Mouse (Mus musculus) small intestine, adult 2 months (tissue): ENCODE results near the gene Ece1. TPM values are rescaled to one million over a fixed set of nuclear protein-coding genes. Genes with fewer than 3 reads are reported as not detected.
A peak's percentile ranks its signal among the peaks of the same experiment; 100 is the strongest.
"Not testable (repeated sequence)": the region's sequence is repeated elsewhere in the genome, so short reads cannot be mapped to it uniquely, and the experiment has no call there.

Source experiments
- H3K27ac ChIP-seq: fragments of 200-500 bp; 2 replicates; pipeline ENCODE4 v1.5.1; 2012; ENCODE audit warnings: low read depth, low read length, control low read depth, inconsistent platforms; ENCODE audit not compliant: insufficient read depth
- H3K27me3 ChIP-seq: fragments of 200-500 bp; 2 replicates; pipeline ENCODE4 v1.6.1; 2012; ENCODE audit warnings: mild to moderate bottlenecking, moderate library complexity, low read length, inconsistent platforms; ENCODE audit not compliant: control insufficient read depth, insufficient read depth
- H3K36me3 ChIP-seq: fragments of 200-500 bp; 2 replicates; pipeline ENCODE4 v1.6.1; 2012; ENCODE audit warnings: mild to moderate bottlenecking, low read length, control low read depth, inconsistent platforms; ENCODE audit not compliant: control insufficient read depth, insufficient read depth
- H3K4me1 ChIP-seq: fragments of 200-500 bp; 2 replicates; pipeline ENCODE4 v1.6.1; 2012; ENCODE audit warnings: low read length, inconsistent platforms, mixed read lengths; ENCODE audit not compliant: control insufficient read depth, insufficient read depth, insufficient read length
- H3K4me3 ChIP-seq: fragments of 200-500 bp; 2 replicates; pipeline ENCODE4 v1.5.1; 2012; ENCODE audit warnings: low read depth, mild to moderate bottlenecking, control low read depth, inconsistent platforms, low read length, moderate library complexity
- CTCF ChIP-seq: fragments of 200-500 bp; IDR thresholded peaks from 2 replicates; pipeline ENCODE4 v1.5.1; 2012; ENCODE audit warnings: low read depth, mild to moderate bottlenecking, control low read depth, inconsistent platforms, low read length, moderate library complexity, mixed read lengths; ENCODE audit not compliant: insufficient replicate concordance, insufficient read length; ENCODE audit errors: extremely low read depth
- POLR2A ChIP-seq: fragments of 200-500 bp; IDR thresholded peaks from 2 replicates; pipeline ENCODE4 v1.6.1; 2012; ENCODE audit warnings: low read depth, mild to moderate bottlenecking, control low read depth, inconsistent platforms, low read length, moderate library complexity
- whole genome bisulfite sequencing: fragments of 180-500 bp; shearing (Covaris S2); methylation state at CpG from one replicate; pipeline ENCODE4 v1.1.7; 2018; 5-methylcytosine and 5-hydroxymethylcytosine counted together
- polyA plus RNA-seq: library from polyadenylated mRNA; depleted of rRNA; stranded (reverse); fragments of >200 nt; gene quantifications from 2 replicates; pipeline ENCODE4 v1.2.3, GENCODE M21; 2012

Ece1 gene
- polyA plus RNA-seq, 1 experiment, result 37.7 TPM

GRCm38 (mm10) chr4:137963881-137964584 lies 102.0 kb downstream of the Ece1 start:
- Histone ChIP-seq H3K36me3 (peaks cover 48% of the 10 kb centered on the region), H3K4me1 (no peaks in the 10 kb centered on the region), H3K27me3 (no peaks in the 10 kb centered on the region), H3K4me3 (no peak overlapping the region), H3K27ac (no peak overlapping the region)
- TF ChIP-seq CTCF, result peak; percentile 70; the same call in 1 of the 2 replicates
- no peak for TF ChIP-seq POLR2A
- 58% methylated on average over 7 of the region's 9 CpGs for WGBS

- TF ChIP-seq CTCF (no peak; the same call in 1 of the 2 replicates), POLR2A (no peak)
- H3K4me1 ChIP-seq, result no peaks in the 10 kb centered on the region
- no peak overlapping the region for H3K27ac ChIP-seq
- no peaks in the 10 kb centered on the region for H3K27me3 ChIP-seq
- no peak overlapping the region for H3K4me3 ChIP-seq
- peaks cover 43% of the 10 kb centered on the region for H3K36me3 ChIP-seq
- 94% methylated on average over 11 of the region's 11 CpGs for WGBS
Observed at GRCm38 (mm10) chr4:137964585-137964930, 102.5 kb downstream of the Ece1 start.

GRCm38 (mm10) chr4:137968203-137968602 lies 106.2 kb downstream of the Ece1 start:
- peak; percentile 93 for TF ChIP-seq CTCF
- no peak for TF ChIP-seq POLR2A
- no peaks in the 10 kb centered on the region for H3K27me3 ChIP-seq
- no peak overlapping the region for H3K4me3 ChIP-seq
- H3K27ac ChIP-seq, result no peak overlapping the region
- 14% methylated on average over 9 of the region's 9 CpGs for WGBS
- no peaks in the 10 kb centered on the region for H3K4me1 ChIP-seq
- peaks cover 14% of the 10 kb centered on the region for H3K36me3 ChIP-seq

GRCm38 (mm10) chr4:137970623-137971199 lies 108.7 kb downstream of the Ece1 start:
- not testable (repeated sequence) for H3K36me3 ChIP-seq, H3K4me3 ChIP-seq, H3K4me1 ChIP-seq, H3K27me3 ChIP-seq, H3K27ac ChIP-seq
- no CpG with 5 or more reads among the region's 11 CpGs for WGBS

- H3K27me3 ChIP-seq, H3K4me3 ChIP-seq, H3K27ac ChIP-seq, H3K36me3 ChIP-seq, H3K4me1 ChIP-seq: not testable (repeated sequence)
- WGBS, result no CpG with 5 or more reads among the region's 11 CpGs
Observed at GRCm38 (mm10) chr4:137974856-137975432, 112.9 kb downstream of the Ece1 start.

GRCm38 (mm10) chr4:137979066-137979644 lies 117.1 kb downstream of the Ece1 start:
- not testable (repeated sequence) for H3K4me1 ChIP-seq, H3K27ac ChIP-seq, H3K36me3 ChIP-seq, H3K27me3 ChIP-seq, H3K4me3 ChIP-seq
- WGBS, result no CpG with 5 or more reads among the region's 11 CpGs

GRCm38 (mm10) chr4:137982869-137983268 lies 120.8 kb downstream of the Ece1 start:
- Histone ChIP-seq H3K4me1 (peaks cover 4% of the 10 kb centered on the region; the same call in 1 of the 2 replicates), H3K36me3 (no peaks in the 10 kb centered on the region), H3K27ac (no peak overlapping the region), H3K4me3 (no peak overlapping the region), H3K27me3 (no peaks in the 10 kb centered on the region)
- TF ChIP-seq POLR2A (no peak), CTCF (no peak)
- WGBS, result 70% methylated on average over 1 of the region's 1 CpGs

- no peak overlapping the region for H3K4me3 ChIP-seq
- WGBS, result 36% methylated on average over 10 of the region's 10 CpGs
- no peaks in the 10 kb centered on the region for H3K27me3 ChIP-seq
Observed at GRCm38 (mm10) chr4:137984212-137984611, 122.2 kb downstream of the Ece1 start.

More at GRCm38 (mm10) chr4:137984212-137984611, 122.2 kb downstream of the Ece1 start:
- TF ChIP-seq CTCF, result no peak
- no peak for TF ChIP-seq POLR2A
- H3K36me3 ChIP-seq, result no peaks in the 10 kb centered on the region
- H3K27ac ChIP-seq, result no peak overlapping the region
- H3K4me1 ChIP-seq, result peaks cover 4% of the 10 kb centered on the region; the same call in 1 of the 2 replicates
